Mouse (Mus musculus) embryo, embryonic 10 days (tissue): ENCODE data around the gene Stkld1.

ENCODE experiments used
- DNase-seq: peaks from one replicate; pipeline ENCODE4 v3.0.0-alpha.2; 2015; ENCODE audit warnings: low spot score

Stkld1 gene

DNA sequence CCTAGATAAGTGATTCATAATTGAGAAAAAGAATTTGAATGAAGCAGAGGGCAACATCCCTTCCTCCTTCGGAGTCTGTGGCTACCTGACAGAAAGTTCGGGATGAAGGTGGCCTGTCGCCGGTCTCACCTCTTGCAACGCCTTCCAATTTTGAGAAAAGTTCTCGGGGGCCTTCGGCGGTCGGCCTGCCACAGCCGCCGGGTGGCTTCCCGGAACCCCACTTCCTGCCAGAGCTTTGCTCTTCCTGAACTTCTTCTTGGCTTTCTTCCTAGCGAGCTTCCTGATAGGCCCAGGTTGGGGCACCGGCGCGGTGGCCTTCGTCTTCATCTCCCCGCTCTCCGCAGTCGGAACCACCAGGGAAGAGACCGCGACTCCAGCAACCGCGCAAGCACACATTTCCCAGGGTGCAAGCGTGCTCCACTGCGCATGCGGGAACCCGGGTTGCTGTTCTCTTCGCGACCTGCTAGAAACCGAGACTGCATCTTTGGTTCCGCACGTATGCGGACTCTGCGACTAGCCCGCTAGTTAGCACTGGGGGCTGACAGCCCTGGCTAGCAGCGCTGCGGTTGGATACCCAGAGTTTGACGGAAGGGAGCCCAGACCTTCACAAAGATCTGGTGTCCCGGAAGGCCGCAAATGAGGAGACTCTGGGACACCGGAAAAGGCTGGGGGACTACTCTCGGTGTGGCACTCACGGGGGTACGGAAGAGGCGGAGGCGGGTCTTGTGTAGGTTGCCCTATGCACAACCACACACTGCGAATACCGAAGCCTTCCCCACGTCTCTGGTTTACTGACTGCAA lies 30.3 kb downstream of the Stkld1 start, which contains the start of gene Rexo4:
Rexo4 (minus strand) TSS at position 464 of the 801 bp plus-strand sequence.
- peak; percentile 97 for DNase-seq

DNA sequence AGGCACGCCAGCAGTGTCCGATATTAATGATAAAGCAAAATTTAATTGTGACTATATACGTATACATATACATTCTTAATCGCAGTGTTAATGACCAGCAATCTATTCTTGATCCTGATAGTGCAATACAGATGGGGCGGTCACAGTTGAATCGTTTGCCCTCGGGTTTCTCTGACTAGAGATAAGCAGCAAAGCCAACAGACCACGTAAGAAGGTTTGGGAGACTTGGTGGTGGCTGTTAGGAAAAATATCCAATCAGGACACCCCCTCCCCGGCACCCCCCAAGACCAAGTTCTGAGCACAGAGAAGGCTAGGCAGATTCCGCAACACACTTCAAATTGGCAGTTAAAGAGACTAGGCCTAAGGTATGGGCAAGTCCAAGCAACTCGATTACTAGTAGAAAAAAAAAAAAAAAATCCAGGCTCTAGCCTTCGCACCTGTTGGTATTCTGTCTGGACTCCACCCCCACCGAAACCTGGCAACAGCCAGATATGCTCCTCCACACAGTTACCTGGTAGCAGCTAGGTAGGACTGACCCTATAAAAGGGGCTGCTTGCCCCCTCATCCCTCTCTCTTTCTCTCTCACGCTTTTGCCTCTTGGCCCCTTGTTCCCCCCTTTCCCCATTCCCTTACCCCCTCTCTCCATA lies 31.0 kb downstream of the Stkld1 start:
- DNase-seq, result no peak

DNA sequence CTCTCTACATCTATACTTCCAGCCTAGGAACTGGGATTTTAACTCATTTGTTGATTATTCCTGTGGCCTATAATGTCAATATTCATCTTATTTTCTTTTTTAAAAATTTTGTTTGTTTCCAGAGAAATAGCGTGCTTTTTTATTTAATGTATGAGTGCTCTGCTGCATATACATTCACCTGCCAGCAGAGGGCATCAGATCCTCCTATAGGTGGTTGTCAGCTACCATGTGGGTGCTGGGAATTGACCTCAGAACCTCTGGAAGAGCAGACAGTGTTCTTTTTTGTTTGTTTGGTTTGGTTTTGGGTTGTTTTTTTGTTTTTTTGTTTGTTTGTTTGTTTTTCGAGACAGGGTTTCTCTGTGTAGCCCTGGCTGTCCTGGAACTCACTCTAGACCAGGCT lies 33.4 kb downstream of the Stkld1 start:
- no peak for DNase-seq

DNA sequence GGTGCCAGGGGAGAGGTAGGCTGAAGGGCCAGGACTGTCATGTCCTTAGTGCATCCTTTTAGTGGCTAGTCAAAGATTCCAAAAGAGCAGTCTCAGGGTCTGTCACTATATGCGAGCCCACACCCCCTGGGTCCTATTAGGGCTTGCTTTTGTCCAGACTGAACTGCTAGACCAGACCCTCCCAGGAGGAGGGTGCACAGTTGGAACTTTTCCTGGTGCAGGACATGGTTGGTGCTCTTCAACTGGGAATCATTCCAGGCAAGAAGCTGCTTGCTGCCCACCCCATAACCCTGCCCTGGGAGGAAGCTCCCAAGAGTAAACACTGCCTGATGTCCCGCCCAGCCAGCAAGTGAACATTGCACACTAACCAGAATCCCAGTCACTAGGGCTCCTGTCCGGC lies 39.3 kb downstream of the Stkld1 start, which contains the start of gene Adamts13:
Adamts13 (plus strand) TSS at position 301 of the 400 bp plus-strand sequence.
- no peak for DNase-seq

GRCm38 (mm10) chr2:26973960-26974359 lies 40.1 kb downstream of the Stkld1 start:
- no peak for DNase-seq

DNA sequence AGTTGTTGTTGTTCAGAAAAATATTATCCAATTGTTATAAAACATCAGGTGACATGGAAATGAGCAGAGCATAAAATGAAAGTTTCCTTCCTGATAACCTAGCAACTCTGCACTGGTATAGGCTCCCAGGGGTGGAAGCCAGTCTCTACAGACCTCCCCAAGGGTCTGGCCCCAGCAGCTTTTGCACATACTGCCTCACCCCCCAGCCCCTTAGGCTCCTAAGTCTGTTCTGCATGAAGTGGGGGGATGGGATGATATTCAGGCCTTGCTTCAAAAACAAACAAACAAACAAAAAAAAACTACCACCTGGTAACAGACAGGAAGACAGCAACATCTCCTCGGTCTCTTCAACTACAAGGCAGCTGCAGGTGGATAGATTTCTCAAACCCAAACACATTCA lies 46.5 kb downstream of the Stkld1 start:
- DNase-seq, result no peak

DNA sequence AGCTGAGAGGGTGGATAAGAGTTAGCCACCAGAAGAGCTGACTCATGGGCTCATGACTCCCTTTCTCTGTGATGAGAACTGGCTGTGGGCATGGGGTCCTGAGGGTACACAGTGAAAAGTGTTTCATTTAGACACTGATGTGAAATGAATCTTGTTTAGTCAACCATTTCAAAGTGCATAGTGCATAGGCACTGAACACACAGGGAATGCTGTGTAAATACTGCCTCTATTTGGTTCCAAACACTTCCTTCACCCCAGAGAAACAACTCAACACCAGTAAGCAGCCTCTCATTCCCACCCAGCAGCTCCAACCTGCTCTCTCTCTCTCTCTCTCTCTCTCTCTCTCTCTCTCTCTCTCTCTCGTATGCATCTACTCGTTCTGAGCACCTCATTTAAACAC lies 50.3 kb downstream of the Stkld1 start:
- no peak for DNase-seq

DNA sequence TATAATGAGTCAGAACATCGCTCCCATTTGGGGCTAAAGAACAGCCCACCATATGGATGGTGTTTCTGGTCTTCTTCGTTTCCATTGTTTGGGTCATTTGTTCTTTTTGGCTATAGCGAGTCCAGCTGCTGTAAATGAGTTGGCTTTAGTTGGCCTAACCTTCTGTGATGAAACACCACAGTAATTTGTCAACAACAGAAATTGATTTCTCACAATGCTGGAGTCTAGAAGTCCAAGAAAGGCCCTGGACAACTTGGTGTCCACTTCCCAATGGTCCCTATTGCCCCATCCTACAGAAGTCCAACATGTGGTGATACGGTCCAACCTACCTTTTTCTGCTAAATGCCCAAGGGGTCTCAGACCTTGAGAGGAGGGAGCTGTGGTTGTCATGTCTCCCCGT lies 50.8 kb downstream of the Stkld1 start:
- DNase-seq, result no peak

DNA sequence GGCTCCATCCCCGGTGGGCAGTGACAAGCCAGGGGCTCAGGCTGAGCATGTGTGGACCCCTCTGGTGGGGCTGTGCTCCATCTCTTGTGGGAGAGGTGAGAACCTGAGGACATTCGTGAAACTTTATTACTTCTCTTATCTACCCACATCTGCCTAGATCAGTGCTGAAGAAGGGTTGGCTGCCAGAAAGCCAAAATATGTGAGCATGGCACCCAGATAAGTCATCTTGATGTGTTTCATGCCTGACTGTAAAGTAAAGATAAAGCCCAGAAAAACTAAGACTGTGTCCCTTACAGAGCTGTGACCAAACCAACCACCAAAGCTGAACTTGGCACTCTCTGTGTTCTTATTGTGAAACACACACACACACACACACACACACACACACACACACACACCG lies 60.1 kb downstream of the Stkld1 start:
- DNase-seq, result no peak

- DNase-seq, result no peak
Observed at GRCm38 (mm10) chr2:26997498-26997897, 63.7 kb downstream of the Stkld1 start.

GRCm38 (mm10) chr2:26997993-26998392 lies 64.1 kb downstream of the Stkld1 start:
- DNase-seq, result no peak
